Mouse (Mus musculus) MEL (cell line): ENCODE measurements around the gene Hcn3.

Experiments used
- CTCF ChIP-seq, 3 experiments: IDR thresholded peaks in 2 of 3; conservative IDR thresholded peaks in 1 of 3; 2 replicates each; pipeline ENCODE4 v1.5.1; 2011 to 2012; ENCODE audit warnings: low read length in 3 of 3, low read depth in 2 of 3, mild to moderate bottlenecking in 2 of 3, improper control_type of control experiment in 1 of 3, inconsistent platforms in 1 of 3, mixed read lengths in 1 of 3, moderate library complexity in 1 of 3; ENCODE audit not compliant: control insufficient read depth in 1 of 3, insufficient read depth in 1 of 3, poor library complexity in 1 of 3, severe bottlenecking in 1 of 3
- MAFK ChIP-seq: IDR thresholded peaks from 2 replicates; pipeline ENCODE4 v1.6.1; 2011; ENCODE audit warnings: low read depth, mild to moderate bottlenecking, low read length, improper control_type of control experiment, borderline replicate concordance
- MAX ChIP-seq: IDR thresholded peaks from 2 replicates; pipeline ENCODE4 v1.6.1; 2011; ENCODE audit warnings: low read length, improper control_type of control experiment
- MEF2A ChIP-seq: IDR thresholded peaks from 2 replicates; pipeline ENCODE4 v1.6.1; 2014; ENCODE audit warnings: low read depth, mild to moderate bottlenecking, inconsistent platforms, low read length, improper control_type of control experiment; ENCODE audit not compliant: poor library complexity, insufficient replicate concordance, severe bottlenecking; ENCODE audit errors: extremely low read depth
- SIN3A ChIP-seq: IDR thresholded peaks from 2 replicates; pipeline ENCODE4 v1.6.1; 2012; ENCODE audit warnings: low read length, improper control_type of control experiment, inconsistent platforms
- USF2 ChIP-seq, 2 experiments: IDR thresholded peaks; 2 replicates each; pipeline ENCODE4 v1.6.1; 2011 to 2012; ENCODE audit warnings: improper control_type of control experiment in 2 of 2, low read length in 2 of 2, borderline replicate concordance in 1 of 2, inconsistent platforms in 1 of 2, low read depth in 1 of 2, mild to moderate bottlenecking in 1 of 2; ENCODE audit not compliant: insufficient read depth in 1 of 2

DNA sequence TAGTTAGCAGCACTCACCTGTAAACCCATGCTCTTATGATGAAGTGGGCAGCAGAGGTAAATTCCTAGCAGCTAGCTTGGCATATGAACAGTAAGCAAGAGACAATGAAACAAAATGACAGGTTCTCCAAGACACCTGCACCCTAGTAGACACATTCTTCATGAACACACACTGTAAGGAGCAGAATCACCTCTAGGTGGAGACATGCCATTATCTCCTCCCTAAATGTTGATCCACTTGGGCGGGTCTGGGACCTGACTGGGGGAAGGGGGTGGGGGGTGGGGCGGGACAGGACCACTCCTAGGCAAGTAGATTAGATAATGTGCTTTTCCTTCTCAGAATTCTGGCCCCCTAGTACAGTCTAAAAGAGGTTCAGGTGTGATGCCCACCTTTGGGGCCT is 44.5 kb downstream of the Hcn3 start:
- no peak for TF ChIP-seq MEF2A
- TF ChIP-seq CTCF (IDR thresholded peaks at IDR 0.05 in 2 of 3, conservative IDR thresholded peaks at IDR 0.05 in 1 of 3; ENCODE audit: control insufficient read depth in 1 of 3, insufficient read depth in 1 of 3, low read depth in 2 of 3, low read length in 3 of 3, poor library complexity in 1 of 3, severe bottlenecking in 1 of 3), result peak; percentile 68 to 84 (median 81)
- TF ChIP-seq MAX, result no peak; the same call in 1 of the 2 replicates
- TF ChIP-seq MAFK, result no peak
- TF ChIP-seq USF2 (IDR thresholded peaks at IDR 0.05; ENCODE audit: borderline replicate concordance in 1 of 2, insufficient read depth in 1 of 2, low read depth in 1 of 2, low read length in 2 of 2), result no peak
- TF ChIP-seq SIN3A, result peak; percentile 60
